Comparison of ENCODE assay signal across 16 mouse cellular contexts in the genomic region with DNA sequence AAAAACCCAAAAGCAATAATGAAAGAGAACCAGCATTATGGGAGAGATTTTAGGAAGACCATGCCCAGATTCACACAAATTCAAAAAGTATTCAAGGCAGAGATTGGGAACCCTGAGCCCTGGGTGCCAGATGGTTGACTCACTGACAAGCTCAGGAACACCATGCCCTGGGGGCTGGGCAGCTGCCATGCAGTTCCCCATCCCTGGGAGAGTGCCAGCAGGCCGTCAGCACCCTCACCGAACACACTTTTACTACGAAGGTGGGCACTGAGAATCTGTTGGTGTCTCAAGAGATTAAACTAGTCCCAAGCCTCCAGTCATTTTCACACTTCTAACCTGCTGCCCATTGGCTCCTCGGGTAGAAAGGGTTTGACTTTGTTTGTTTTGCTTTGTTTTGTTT.
A peak's percentile ranks its signal among the peaks of the same experiment; 100 is the strongest.
DNase-seq lines count a peak whose midpoint lies in the region; ATAC-seq and TF ChIP-seq lines count a peak whose summit lies in the region.
"Had no signal": no experiment of that assay in that cellular context is flagged by ENCODE, and none has a peak within 500 bp of the region (broad histone marks: within the 10 kb centered on the region; RNA-seq: fewer than 3 reads in every experiment).

No protein-coding gene starts in this region.

- TF ChIP-seq EP300 in heart, postnatal 0 days (IDR thresholded peaks at IDR 0.05; ENCODE audit: low read depth): peak; percentile 46; the same call in 1 of the 2 replicates

- no peaks in the 10 kb centered on the region for H3K36me3 ChIP-seq in heart, embryonic 12.5 days
- H3K36me3 ChIP-seq in heart, postnatal 0 days (replicated peaks; ENCODE audit: control insufficient read depth, insufficient read depth, low read length): no peaks in the 10 kb centered on the region
- H3K36me3 ChIP-seq: G1E; hindbrain, embryonic 15.5 days; liver, embryonic 13.5 days; midbrain, embryonic 12.5 days had no signal

- H3K9ac ChIP-seq in heart, embryonic 12.5 days: no peak overlapping the region
- H3K9ac ChIP-seq in heart, postnatal 0 days (replicated peaks; ENCODE audit: low read depth, low read length): no peak overlapping the region
- H3K9ac ChIP-seq: hindbrain, embryonic 15.5 days; liver, embryonic 13.5 days; midbrain, embryonic 12.5 days had no signal

- 31% methylated on average over 4 of the region's 4 CpGs for WGBS in heart, embryonic 12.5 days
- 23% methylated on average over 4 of the region's 4 CpGs for WGBS in heart, postnatal 0 days

- no peak for ATAC-seq in heart, embryonic 12.5 days (ENCODE audit: insufficient number of reproducible peaks, low FRiP score)
- peak; percentile 90 for ATAC-seq in heart, postnatal 0 days (ENCODE audit: insufficient read depth, low read depth)

- H3K27me3 ChIP-seq in heart, embryonic 12.5 days (replicated peaks): no peaks in the 10 kb centered on the region
- no peaks in the 10 kb centered on the region for H3K27me3 ChIP-seq in heart, postnatal 0 days (ENCODE audit: control insufficient read depth, insufficient read depth, low read length)
- H3K27me3 ChIP-seq: hindbrain, embryonic 15.5 days; liver, embryonic 13.5 days had no signal

- H3K4me2 ChIP-seq in heart, embryonic 12.5 days: no peak overlapping the region
- no peak overlapping the region for H3K4me2 ChIP-seq in heart, postnatal 0 days (ENCODE audit: low read depth, low read length)
- H3K4me2 ChIP-seq: hindbrain, embryonic 15.5 days; liver, embryonic 13.5 days; midbrain, embryonic 12.5 days had no signal

- no peak overlapping the region for H3K4me3 ChIP-seq in heart, embryonic 12.5 days
- no peak overlapping the region for H3K4me3 ChIP-seq in heart, postnatal 0 days (ENCODE audit: low read depth, low read length)
- H3K4me3 ChIP-seq: hindbrain, embryonic 15.5 days; liver, embryonic 13.5 days; midbrain, embryonic 12.5 days had no signal

- no peak for TF ChIP-seq CTCF in heart, postnatal 0 days (IDR thresholded peaks at IDR 0.05; ENCODE audit: low read depth)

- H3K27ac ChIP-seq in heart, embryonic 12.5 days (ENCODE audit: poor library complexity, severe bottlenecking): no peak overlapping the region
- H3K27ac ChIP-seq in heart, postnatal 0 days (ENCODE audit: low read depth): peak overlapping the region; percentile 49
- H3K27ac ChIP-seq: hindbrain, embryonic 15.5 days; liver, embryonic 13.5 days; midbrain, embryonic 12.5 days had no signal

- peak; percentile 29 for DNase-seq in adrenal gland, postnatal 10 days
- no peak for DNase-seq in adrenal gland, adult 18-20 months (ENCODE audit: low spot score in 2 of 2)
- peak; percentile 19 for DNase-seq in heart, adult 8-10 months (ENCODE audit: low spot score)
- peak; percentile 43 for DNase-seq in adrenal gland, postnatal 14 days
- peak; percentile 80 for DNase-seq in heart, postnatal 0 days (ENCODE audit: low spot score)
- no peak for DNase-seq in liver
- no peak for DNase-seq in frontal cortex, postnatal 36 days (ENCODE audit: low spot score in 2 of 2)
- DNase-seq: cerebellum, adult 11-12 months; gastrocnemius, postnatal 25 days; kidney, adult 9 months; liver, embryonic 13.5 days; thymus, adult 2 months had no signal

- H3K4me1 ChIP-seq in heart, embryonic 12.5 days (replicated peaks): peaks cover 22% of the 10 kb centered on the region
- peaks cover 12% of the 10 kb centered on the region for H3K4me1 ChIP-seq in heart, postnatal 0 days (ENCODE audit: control insufficient read depth, insufficient read depth)

- H3K9me3 ChIP-seq in heart, embryonic 12.5 days (replicated peaks): no peaks in the 10 kb centered on the region
- H3K9me3 ChIP-seq in heart, postnatal 0 days (replicated peaks; ENCODE audit: control insufficient read depth, low read length): no peaks in the 10 kb centered on the region
- H3K9me3 ChIP-seq: hindbrain, embryonic 15.5 days; liver, embryonic 13.5 days; midbrain, embryonic 12.5 days had no signal

Comparison
In these comparisons a context has a peak if more than half of its experiments do, and no peak if none do; other contexts are left out.
1. DNase-seq: peak in adrenal gland, postnatal 10 days (single experiment), heart, adult 8-10 months (single experiment), adrenal gland, postnatal 14 days (single experiment) and heart, postnatal 0 days (single experiment); none in adrenal gland, adult 18-20 months (0 of 2), liver (single experiment) and frontal cortex, postnatal 36 days (0 of 2).